Mouse (Mus musculus) lung, embryonic 14.5 days (tissue): ENCODE data around the gene Fzr1. TPM values are rescaled to one million over a fixed set of nuclear protein-coding genes. Genes with fewer than 3 reads are reported as not detected.
A peak's percentile ranks its signal among the peaks of the same experiment; 100 is the strongest.

ENCODE experiments used
- ATAC-seq: fragments of 200-750 bp; cut with Nextera tagmentation; 2 replicates; pipeline ENCODE4 v1.8.0; 2017; ENCODE audit warnings: mild to moderate bottlenecking, moderate TSS enrichment, moderate library complexity; ENCODE audit not compliant: insufficient read depth
- DNase-seq: peaks from one replicate; pipeline ENCODE4 v3.0.0-alpha.2; 2015
- H3K27ac ChIP-seq: fragments of 300-500 bp; sonication (generic); 2 replicates; pipeline ENCODE4 v1.5.1; 2014; ENCODE audit warnings: low read depth, mild to moderate bottlenecking, moderate library complexity
- H3K27me3 ChIP-seq: fragments of 300-500 bp; sonication (generic); 2 replicates; pipeline ENCODE4 v1.6.1; 2014; ENCODE audit warnings: low read length, control low read depth; ENCODE audit not compliant: insufficient read depth
- H3K36me3 ChIP-seq: fragments of 300-500 bp; sonication (generic); 2 replicates; pipeline ENCODE4 v1.6.1; 2014; ENCODE audit warnings: control low read depth; ENCODE audit not compliant: insufficient read depth
- H3K4me1 ChIP-seq: fragments of 300-500 bp; sonication (generic); 2 replicates; pipeline ENCODE4 v1.6.1; 2014; ENCODE audit warnings: antibody characterized with exemption, control low read depth; ENCODE audit not compliant: insufficient read depth
- H3K4me2 ChIP-seq: fragments of 300-500 bp; sonication (generic); 2 replicates; pipeline ENCODE4 v1.6.1; 2014; ENCODE audit warnings: mild to moderate bottlenecking
- H3K4me3 ChIP-seq: fragments of 300-500 bp; sonication (generic); 2 replicates; pipeline ENCODE4 v1.5.1; 2014; ENCODE audit warnings: low read depth, low read length
- H3K9ac ChIP-seq: fragments of 300-500 bp; sonication (generic); 2 replicates; pipeline ENCODE4 v1.6.1; 2014
- H3K9me3 ChIP-seq: fragments of 300-500 bp; sonication (generic); 2 replicates; pipeline ENCODE4 v1.6.1; 2016; ENCODE audit warnings: low read depth, low read length, control low read depth
- CTCF ChIP-seq: IDR thresholded peaks from 2 replicates; pipeline ENCODE4 v1.5.1; 2016; ENCODE audit warnings: antibody characterized with exemption, low read depth
- WGBS: fragments of 180-500 bp; shearing (Covaris S2); extraction: QIAGEN DNeasy Blood & Tissue Kit; methylation state at CpG from one replicate; pipeline ENCODE4 v1.1.7; 2014; 5-methylcytosine and 5-hydroxymethylcytosine counted together
- polyA plus RNA-seq: library from polyadenylated mRNA; unstranded; fragments of >200 nt; fragmentation: Nextera tagmentation; extraction: Ambion mirVana; gene quantifications from 2 replicates; pipeline ENCODE4 v1.2.1, GENCODE M21; 2014

The Fzr1 gene
- polyA plus RNA-seq, 1 experiment from 2014 or later, result 116 TPM

GRCm38 (mm10) chr10:81335393-81336340 lies 42.6 kb downstream of the Fzr1 start:
- Histone ChIP-seq H3K9ac (peak overlapping the region; percentile 23; the same call in 1 of the 2 replicates), H3K4me3 (no peak overlapping the region), H3K27me3 (peaks cover 11% of the 10 kb centered on the region), H3K4me2 (peak overlapping the region; percentile 46), H3K36me3 (no peaks in the 10 kb centered on the region), H3K9me3 (no peaks in the 10 kb centered on the region), H3K4me1 (peaks cover 19% of the 10 kb centered on the region; the same call in 1 of the 2 replicates), H3K27ac (peak overlapping the region; percentile 96)
- TF ChIP-seq CTCF, result no peak
- 33% methylated on average over 19 of the region's 19 CpGs for WGBS
- DNase-seq, result peak; percentile 87
- ATAC-seq, result peak; percentile 78

GRCm38 (mm10) chr10:81334324-81334723 lies 44.0 kb downstream of the Fzr1 start:
- H3K4me3 ChIP-seq, result no peak overlapping the region
- H3K9ac ChIP-seq, result no peak overlapping the region
- peaks cover 29% of the 10 kb centered on the region for H3K4me1 ChIP-seq
- TF ChIP-seq CTCF, result no peak
- WGBS, result 73% methylated on average over 11 of the region's 11 CpGs
- no peak overlapping the region for H3K4me2 ChIP-seq
- no peaks in the 10 kb centered on the region for H3K36me3 ChIP-seq
- DNase-seq, result no peak
- no peak for ATAC-seq
- peaks cover 11% of the 10 kb centered on the region for H3K27me3 ChIP-seq
- no peaks in the 10 kb centered on the region for H3K9me3 ChIP-seq
- peak overlapping the region; percentile 96; the same call in 1 of the 2 replicates for H3K27ac ChIP-seq

GRCm38 (mm10) chr10:81332277-81332676 lies 46.0 kb downstream of the Fzr1 start:
- ATAC-seq, result no peak
- Histone ChIP-seq H3K4me2 (peak overlapping the region; percentile 46), H3K27ac (no peak overlapping the region), H3K4me3 (peak overlapping the region; percentile 8; the same call in 1 of the 2 replicates), H3K9me3 (no peaks in the 10 kb centered on the region), H3K36me3 (no peaks in the 10 kb centered on the region), H3K27me3 (peaks cover 11% of the 10 kb centered on the region), H3K4me1 (peaks cover 41% of the 10 kb centered on the region), H3K9ac (no peak overlapping the region)
- no peak for DNase-seq
- TF ChIP-seq CTCF, result no peak
- 24% methylated on average over 29 of the region's 29 CpGs for WGBS

GRCm38 (mm10) chr10:81330007-81330406 lies 48.3 kb downstream of the Fzr1 start:
- DNase-seq (peak; percentile 54), ATAC-seq (peak; percentile 9; the same call in 1 of the 2 replicates)

GRCm38 (mm10) chr10:81329194-81329975 lies 48.9 kb downstream of the Fzr1 start:
- Histone ChIP-seq H3K27me3 (peaks cover 11% of the 10 kb centered on the region), H3K9ac (peak overlapping the region; percentile 13; the same call in 1 of the 2 replicates), H3K36me3 (peaks cover 27% of the 10 kb centered on the region), H3K27ac (peak overlapping the region; percentile 95), H3K4me1 (peaks cover 30% of the 10 kb centered on the region), H3K9me3 (no peaks in the 10 kb centered on the region), H3K4me3 (peak overlapping the region; percentile 19), H3K4me2 (peak overlapping the region; percentile 51)
- peak; percentile 93 for DNase-seq
- no peak for TF ChIP-seq CTCF
- peak; percentile 81 for ATAC-seq
- WGBS, result 44% methylated on average over 10 of the region's 10 CpGs

More at GRCm38 (mm10) chr10:81330007-81330406, 48.3 kb downstream of the Fzr1 start:
- H3K4me1 ChIP-seq, result peaks cover 36% of the 10 kb centered on the region
- no peaks in the 10 kb centered on the region for H3K9me3 ChIP-seq
- peaks cover 21% of the 10 kb centered on the region for H3K36me3 ChIP-seq
- H3K27ac ChIP-seq, result peak overlapping the region; percentile 95
- peak overlapping the region; percentile 13; the same call in 1 of the 2 replicates for H3K9ac ChIP-seq
- no peak for TF ChIP-seq CTCF
- WGBS, result 57% methylated on average over 4 of the region's 4 CpGs
- peak overlapping the region; percentile 51 for H3K4me2 ChIP-seq
- peaks cover 11% of the 10 kb centered on the region for H3K27me3 ChIP-seq
- peak overlapping the region; percentile 19; the same call in 1 of the 2 replicates for H3K4me3 ChIP-seq

- 6% methylated on average over 10 of the region's 10 CpGs for WGBS
- ATAC-seq, result peak; percentile 52
Measured at GRCm38 (mm10) chr10:81328386-81328785, 49.9 kb downstream of the Fzr1 start, which contains the start of gene Tbxa2r. TSS of gene Tbxa2r (plus strand) at chr10:81328731.

More at GRCm38 (mm10) chr10:81328386-81328785, 49.9 kb downstream of the Fzr1 start, which contains the start of gene Tbxa2r:
- H3K9ac ChIP-seq, result peak within 1 kb of the TSS; percentile 13; the same call in 1 of the 2 replicates
- H3K9me3 ChIP-seq, result no peaks in the 10 kb centered on the region
- H3K36me3 ChIP-seq, result peaks cover 37% of the 10 kb centered on the region
- peak; percentile 74 for DNase-seq
- peaks cover 28% of the 10 kb centered on the region for H3K4me1 ChIP-seq
- H3K27me3 ChIP-seq, result peaks cover 11% of the 10 kb centered on the region
- TF ChIP-seq CTCF, result 0 out of 2 replicates have a peak, but pooled peaks have one; percentile 25
- H3K4me3 ChIP-seq, result peak within 1 kb of the TSS; percentile 19
- H3K27ac ChIP-seq, result peak within 1 kb of the TSS; percentile 95
- H3K4me2 ChIP-seq, result peak within 1 kb of the TSS; percentile 51
